Mouse (Mus musculus) cerebellum, adult 2 months (tissue): ENCODE data around the gene Ddx58. TPM values are rescaled to one million over a fixed set of nuclear protein-coding genes. Genes with fewer than 3 reads are reported as not detected.

Source experiments
- DNase-seq, 2 experiments: peaks; one replicate each; pipeline ENCODE4 v3.0.0; 2021
- H3K27ac ChIP-seq: fragments of 200-500 bp; 2 replicates; pipeline ENCODE4 v1.5.1; 2012; ENCODE audit warnings: low read length, control low read depth, inconsistent platforms; ENCODE audit not compliant: insufficient read depth
- H3K27me3 ChIP-seq: fragments of 200-500 bp; 2 replicates; pipeline ENCODE4 v1.6.1; 2012; ENCODE audit warnings: inconsistent platforms, mild to moderate bottlenecking, low read length, moderate library complexity; ENCODE audit not compliant: control insufficient read depth, insufficient read depth
- H3K4me1 ChIP-seq: fragments of 200-500 bp; 2 replicates; pipeline ENCODE4 v1.6.1; 2011; ENCODE audit warnings: low read length; ENCODE audit not compliant: control insufficient read depth, insufficient read depth
- H3K4me3 ChIP-seq: fragments of 200-500 bp; replicated peaks from 2 replicates; pipeline ENCODE3; 2011; ENCODE audit warnings: mild to moderate bottlenecking, low read depth, low read length, control low read depth; ENCODE audit not compliant: insufficient read depth
- CTCF ChIP-seq: fragments of 200-500 bp; IDR thresholded peaks from 2 replicates; pipeline ENCODE4 v1.5.1; 2011; ENCODE audit warnings: low read depth, mild to moderate bottlenecking, control low read depth, low read length, moderate library complexity, borderline replicate concordance; ENCODE audit not compliant: insufficient read depth
- POLR2A ChIP-seq: fragments of 200-500 bp; IDR thresholded peaks from 2 replicates; pipeline ENCODE4 v1.6.1; 2011; ENCODE audit warnings: low read length, control low read depth, borderline replicate concordance; ENCODE audit not compliant: insufficient read depth
- WGBS: fragments of 180-500 bp; shearing (Covaris S2); methylation state at CpG from one replicate; pipeline ENCODE4 v1.1.7; 2018; 5-methylcytosine and 5-hydroxymethylcytosine counted together
- polyA plus RNA-seq: library from polyadenylated mRNA; depleted of rRNA; stranded (reverse); fragments of >200 nt; gene quantifications from 2 replicates; pipeline ENCODE4 v1.2.3, GENCODE M21; 2012

Gene Ddx58
- polyA plus RNA-seq, 1 experiment: 4.1 TPM

- no peak overlapping the region for H3K4me3 ChIP-seq
- 38% methylated on average over 5 of the region's 5 CpGs for WGBS
- TF ChIP-seq CTCF (no peak), POLR2A (no peak)
- H3K27ac ChIP-seq: no peak overlapping the region
- H3K27me3 ChIP-seq: no peaks in the 10 kb centered on the region
- DNase-seq: no peak
- no peaks in the 10 kb centered on the region for H3K4me1 ChIP-seq
Observed at GRCm38 (mm10) chr4:40207701-40208100, 31.9 kb downstream of the Ddx58 start.

- H3K4me3 ChIP-seq: no peak overlapping the region
- DNase-seq: no peak
- TF ChIP-seq CTCF: no peak
- no peak for TF ChIP-seq POLR2A
- no peaks in the 10 kb centered on the region for H3K4me1 ChIP-seq
- H3K27ac ChIP-seq: no peak overlapping the region
- no peaks in the 10 kb centered on the region for H3K27me3 ChIP-seq
- 84% methylated on average over 22 of the region's 22 CpGs for WGBS
Observed at GRCm38 (mm10) chr4:40205231-40205903, 34.3 kb downstream of the Ddx58 start.

GRCm38 (mm10) chr4:40204374-40204773, 35.3 kb downstream of the Ddx58 start:
- Histone ChIP-seq H3K27me3 (no peaks in the 10 kb centered on the region), H3K27ac (no peak overlapping the region), H3K4me1 (no peaks in the 10 kb centered on the region), H3K4me3 (no peak overlapping the region)
- 90% methylated on average over 3 of the region's 3 CpGs for WGBS
- TF ChIP-seq POLR2A (no peak), CTCF (no peak)
- no peak for DNase-seq

GRCm38 (mm10) chr4:40202205-40202604, 37.4 kb downstream of the Ddx58 start:
- H3K27ac ChIP-seq: no peak overlapping the region
- H3K4me3 ChIP-seq: no peak overlapping the region
- no peaks in the 10 kb centered on the region for H3K27me3 ChIP-seq
- WGBS: 95% methylated on average over 6 of the region's 6 CpGs
- TF ChIP-seq POLR2A: no peak
- TF ChIP-seq CTCF: no peak
- H3K4me1 ChIP-seq: no peaks in the 10 kb centered on the region
- DNase-seq: no peak

GRCm38 (mm10) chr4:40195336-40195735, 44.3 kb downstream of the Ddx58 start:
- Histone ChIP-seq H3K4me1 (no peaks in the 10 kb centered on the region; the same call in 1 of the 2 replicates), H3K27ac (no peak overlapping the region), H3K27me3 (no peaks in the 10 kb centered on the region), H3K4me3 (no peak overlapping the region)
- TF ChIP-seq CTCF (no peak), POLR2A (no peak)
- 89% methylated on average over 2 of the region's 2 CpGs for WGBS
- no peak for DNase-seq

- Histone ChIP-seq H3K4me3 (no peak overlapping the region), H3K4me1 (no peaks in the 10 kb centered on the region; the same call in 1 of the 2 replicates), H3K27me3 (no peaks in the 10 kb centered on the region), H3K27ac (no peak overlapping the region)
- TF ChIP-seq CTCF (no peak), POLR2A (no peak)
- no peak for DNase-seq
- 45% methylated on average over 9 of the region's 9 CpGs for WGBS
Observed at GRCm38 (mm10) chr4:40193461-40193860, 46.2 kb downstream of the Ddx58 start.

GRCm38 (mm10) chr4:40192246-40192645, 47.4 kb downstream of the Ddx58 start:
- TF ChIP-seq POLR2A: no peak
- no peak for TF ChIP-seq CTCF
- WGBS: 80% methylated on average over 2 of the region's 2 CpGs
- Histone ChIP-seq H3K4me1 (no peaks in the 10 kb centered on the region; the same call in 1 of the 2 replicates), H3K27me3 (no peaks in the 10 kb centered on the region), H3K4me3 (no peak overlapping the region), H3K27ac (no peak overlapping the region)
- DNase-seq: no peak

GRCm38 (mm10) chr4:40187956-40188355, 51.7 kb downstream of the Ddx58 start:
- no peak for DNase-seq
- 90% methylated on average over 7 of the region's 7 CpGs for WGBS
- no peak overlapping the region for H3K27ac ChIP-seq
- TF ChIP-seq POLR2A (no peak), CTCF (no peak)
- no peak overlapping the region for H3K4me3 ChIP-seq
- H3K27me3 ChIP-seq: no peaks in the 10 kb centered on the region
- H3K4me1 ChIP-seq: no peaks in the 10 kb centered on the region; the same call in 1 of the 2 replicates
